Mouse (Mus musculus) heart, postnatal 10 days (tissue): ENCODE data around the gene Pspc1. TPM values are rescaled to one million over a fixed set of nuclear protein-coding genes. Genes with fewer than 3 reads are reported as not detected.

ENCODE experiments used
- DNase-seq, 2 experiments: peaks; one replicate each; pipeline ENCODE4 v3.0.0; 2021
- intact Hi-C: fragments of 180-260 bp; cut with DNase I; formaldehyde crosslinking; loops from one replicate; pipeline ENCODE4 v1.15.1; 2025
- total RNA-seq, 2 experiments: library from RNA; stranded (reverse); gene quantifications; 2 replicates each; pipeline ENCODE4 v1.2.3; 2021

The Pspc1 gene
- total RNA-seq, 2 experiments from 2014 or later: 24.5 to 27.9 TPM

DNA sequence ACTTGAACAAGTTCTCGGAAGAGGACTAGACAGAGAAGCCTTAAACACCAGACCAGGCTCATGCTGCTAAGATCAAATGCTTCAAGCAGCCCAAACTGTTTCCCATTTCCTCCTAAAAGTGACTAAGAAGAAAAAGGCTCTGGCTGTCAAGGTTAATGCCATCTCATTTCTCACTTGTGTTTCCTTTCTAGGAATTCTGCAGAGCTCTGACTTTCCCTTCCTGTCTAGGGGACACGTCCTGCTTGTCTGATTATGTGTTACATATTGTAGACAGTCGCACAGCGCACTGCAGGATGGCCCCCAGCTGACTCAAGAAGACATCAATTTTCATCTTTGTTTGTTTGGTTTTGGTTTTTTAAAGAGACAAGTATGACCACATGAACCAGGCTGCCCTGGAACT is 72.4 kb downstream of the Pspc1 start:
- DNase-seq: no peak
- intact Hi-C loops: no loop called here

GRCm38 (mm10) chr14:56702644-56703043 is 75.5 kb downstream of the Pspc1 start:
- no peak for DNase-seq
- intact Hi-C loops: no loop called here

GRCm38 (mm10) chr14:56697836-56698235 is 80.3 kb downstream of the Pspc1 start:
- DNase-seq: no peak
- intact Hi-C loops: no loop called here

- intact Hi-C loops: no loop called here
- DNase-seq: no peak
Observed at GRCm38 (mm10) chr14:56695495-56695894, 82.6 kb downstream of the Pspc1 start.

- no peak for DNase-seq
- intact Hi-C loops: no loop called here
Observed at GRCm38 (mm10) chr14:56689766-56690165, 88.3 kb downstream of the Pspc1 start.

GRCm38 (mm10) chr14:56689116-56689515 is 89.0 kb downstream of the Pspc1 start:
- intact Hi-C loops: no loop called here
- DNase-seq: no peak

DNA sequence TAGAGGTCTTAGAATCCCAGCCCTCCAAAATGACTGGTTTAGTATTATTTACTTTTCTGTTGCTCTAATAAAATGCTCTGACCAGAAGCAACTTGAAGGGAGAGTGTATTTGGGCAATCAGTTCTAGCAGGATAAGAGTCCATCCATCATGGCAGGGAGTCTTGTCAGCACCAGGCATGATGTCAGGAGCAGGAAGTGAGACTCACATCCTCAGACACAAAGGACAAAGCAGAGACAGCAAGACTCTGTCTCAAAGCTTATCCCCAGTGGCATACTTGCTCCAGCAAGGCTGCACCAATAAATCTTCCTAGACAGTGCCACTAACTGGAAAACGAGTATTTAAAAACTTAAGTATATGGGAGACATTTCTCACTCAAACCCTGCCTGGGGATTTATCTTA is 92.7 kb downstream of the Pspc1 start:
- intact Hi-C loops: no loop called here
- no peak for DNase-seq

Other genes with a start within 250 kb of the Pspc1 start
- gene Cenpj, start 202.9 kb downstream of the Pspc1 start, total RNA-seq: 1 to 10 TPM; 3.0 to 3.6 TPM
- 10 to 100 TPM; 26.8 to 29.4 TPM for gene Parp4, start 202.7 kb downstream of the Pspc1 start, total RNA-seq
- 10 to 100 TPM; 23.8 to 32.8 TPM for gene Mphosph8, start 110.1 kb downstream of the Pspc1 start, total RNA-seq
- gene Zmym5, start 33.4 kb upstream of the Pspc1 start, total RNA-seq: 10 to 100 TPM; 23.8 to 26.5 TPM
- gene Zmym2, start 108.3 kb upstream of the Pspc1 start, total RNA-seq: 10 to 100 TPM; 44.0 to 57.3 TPM